Mouse (Mus musculus): ENCODE data around the gene Ttpal.

- TF ChIP-seq CTCF (IDR thresholded peaks at IDR 0.05; ENCODE audit: borderline replicate concordance, insufficient read depth, low read length) (no peak), POLR2A (IDR thresholded peaks at IDR 0.05; ENCODE audit: low read depth, low read length) (no peak)
These were observed 40.7 kb upstream of the Ttpal start for GRCm38 (mm10) chr2:163561258-163561948.

Data from embryonic fibroblast, embryonic 13.5 days (primary cell).